Mouse (Mus musculus) lung, adult 2 months (tissue): ENCODE data around the gene Med19. TPM values are rescaled to one million over a fixed set of nuclear protein-coding genes. Genes with fewer than 3 reads are reported as not detected.

Source experiments
- DNase-seq: peaks from one replicate; pipeline ENCODE4 v3.0.0; 2022
- H3K4me1 ChIP-seq: fragments of 200-500 bp; 2 replicates; pipeline ENCODE4 v1.6.1; 2011; ENCODE audit warnings: low read length; ENCODE audit not compliant: control insufficient read depth, insufficient read depth
- H3K4me3 ChIP-seq: fragments of 200-500 bp; replicated peaks from 2 replicates; pipeline ENCODE3; 2011; ENCODE audit warnings: low read depth, mild to moderate bottlenecking, control low read depth, low read length; ENCODE audit errors: extremely low read depth
- CTCF ChIP-seq: fragments of 200-500 bp; IDR thresholded peaks from 2 replicates; pipeline ENCODE4 v1.5.1; 2011; ENCODE audit warnings: mild to moderate bottlenecking, low read length, control low read depth; ENCODE audit not compliant: insufficient read depth
- POLR2A ChIP-seq: fragments of 200-500 bp; IDR thresholded peaks from 2 replicates; pipeline ENCODE4 v1.6.1; 2011; ENCODE audit warnings: low read depth, mild to moderate bottlenecking, control low read depth, low read length, borderline replicate concordance; ENCODE audit errors: extremely low read depth
- WGBS: fragments of 180-500 bp; shearing (Covaris S2); methylation state at CpG from one replicate; pipeline ENCODE4 v1.1.7; 2018; 5-methylcytosine and 5-hydroxymethylcytosine counted together
- polyA plus RNA-seq: library from polyadenylated mRNA; depleted of rRNA; stranded (reverse); fragments of >200 nt; gene quantifications from 2 replicates; pipeline ENCODE4 v1.2.3, GENCODE M21; 2012

The Med19 gene
- polyA plus RNA-seq, 1 experiment, result 8.9 TPM

- Histone ChIP-seq H3K4me3 (no peak overlapping the region), H3K4me1 (no peaks in the 10 kb centered on the region)
- WGBS, result 78% methylated on average over 2 of the region's 2 CpGs
- no peak for DNase-seq
- no peak for TF ChIP-seq CTCF
- no peak for TF ChIP-seq POLR2A
Observed at GRCm38 (mm10) chr2:84688080-84688844, 10.1 kb downstream of the Med19 start.

GRCm38 (mm10) chr2:84690050-84690449 is 11.8 kb downstream of the Med19 start:
- 82% methylated on average over 12 of the region's 12 CpGs for WGBS
- Histone ChIP-seq H3K4me3 (no peak overlapping the region), H3K4me1 (no peaks in the 10 kb centered on the region)
- no peak for DNase-seq
- TF ChIP-seq POLR2A, result no peak
- no peak for TF ChIP-seq CTCF

- no peak for DNase-seq
- TF ChIP-seq CTCF (no peak), POLR2A (no peak)
- no peak overlapping the region for H3K4me3 ChIP-seq
- 61% methylated on average over 5 of the region's 5 CpGs for WGBS
- no peaks in the 10 kb centered on the region for H3K4me1 ChIP-seq
Observed at GRCm38 (mm10) chr2:84695007-84695695, 16.9 kb downstream of the Med19 start.

GRCm38 (mm10) chr2:84703497-84703896 is 25.3 kb downstream of the Med19 start:
- no peak for DNase-seq
- Histone ChIP-seq H3K4me3 (no peak overlapping the region), H3K4me1 (peaks cover 3% of the 10 kb centered on the region)
- no peak for TF ChIP-seq POLR2A
- no peak for TF ChIP-seq CTCF
- WGBS, result 83% methylated on average over 1 of the region's 1 CpGs

- no peak for DNase-seq
- Histone ChIP-seq H3K4me1 (peaks cover 8% of the 10 kb centered on the region), H3K4me3 (no peak overlapping the region)
- TF ChIP-seq CTCF (no peak), POLR2A (no peak)
- WGBS, result 58% methylated on average over 5 of the region's 5 CpGs
Observed at GRCm38 (mm10) chr2:84704329-84704728, 26.1 kb downstream of the Med19 start.

GRCm38 (mm10) chr2:84705295-84705694 is 27.1 kb downstream of the Med19 start:
- TF ChIP-seq POLR2A (no peak), CTCF (no peak)
- no peak for DNase-seq
- WGBS, result 60% methylated on average over 1 of the region's 1 CpGs

GRCm38 (mm10) chr2:84707523-84707922 is 29.3 kb downstream of the Med19 start:
- DNase-seq, result no peak
- WGBS, result 64% methylated on average over 1 of the region's 1 CpGs
- H3K4me3 ChIP-seq, result no peak overlapping the region
- H3K4me1 ChIP-seq, result peaks cover 8% of the 10 kb centered on the region
- no peak for TF ChIP-seq POLR2A
- TF ChIP-seq CTCF, result no peak

More at GRCm38 (mm10) chr2:84705295-84705694, 27.1 kb downstream of the Med19 start:
- Histone ChIP-seq H3K4me1 (peaks cover 8% of the 10 kb centered on the region), H3K4me3 (no peak overlapping the region)

- TF ChIP-seq POLR2A (no peak), CTCF (no peak)
- Histone ChIP-seq H3K4me3 (no peak overlapping the region), H3K4me1 (peaks cover 11% of the 10 kb centered on the region)
- no peak for DNase-seq
- 81% methylated on average over 2 of the region's 2 CpGs for WGBS
Observed at GRCm38 (mm10) chr2:84711898-84712297, 33.7 kb downstream of the Med19 start.

- TF ChIP-seq CTCF, result no peak
- no peak for TF ChIP-seq POLR2A
- DNase-seq, result no peak
- WGBS, result under 1% methylated on average over 26 of the region's 26 CpGs
- Histone ChIP-seq H3K4me1 (peaks cover 5% of the 10 kb centered on the region), H3K4me3 (peak overlapping the region; percentile 94)
Observed at GRCm38 (mm10) chr2:84714422-84714810, 36.2 kb downstream of the Med19 start.

- peak; percentile 98 for DNase-seq
- peak; percentile 99 for TF ChIP-seq POLR2A
- no peak for TF ChIP-seq CTCF
- H3K4me3 ChIP-seq, result peak within 1 kb of the TSS; percentile 94
- H3K4me1 ChIP-seq, result peaks cover 5% of the 10 kb centered on the region
- WGBS, result under 1% methylated on average over 107 of the region's 107 CpGs
Observed at GRCm38 (mm10) chr2:84714811-84715561, 36.8 kb downstream of the Med19 start, which contains the start of gene Zdhhc5. TSS of gene Zdhhc5 (minus strand) at chr2:84715180.
